Mouse (Mus musculus): ENCODE results near the gene Khdc1a. TPM values are rescaled to one million over a fixed set of nuclear protein-coding genes. Genes with fewer than 3 reads are reported as not detected.

The Khdc1a gene
- total RNA-seq, 1 experiment from 2014 or later, result not detected

DNA sequence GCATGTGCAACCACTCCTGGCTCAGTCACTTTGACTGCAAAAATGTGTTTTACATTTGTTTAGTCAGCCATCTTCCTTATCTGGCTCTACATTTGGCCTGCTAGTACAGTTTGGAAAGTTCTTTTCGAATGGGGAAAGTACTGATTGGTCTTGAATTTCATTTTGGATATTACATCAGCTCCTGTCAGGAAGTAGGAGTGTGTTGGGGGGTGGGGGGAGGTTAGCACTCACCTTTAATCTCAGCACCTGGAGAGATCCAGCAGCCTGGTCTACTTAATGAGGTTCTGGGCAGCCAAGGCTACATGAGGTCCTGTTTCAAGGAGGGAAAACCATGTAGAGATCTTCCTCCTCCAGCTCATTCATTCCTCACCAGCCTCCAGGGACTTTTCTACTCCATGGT lies 33.8 kb downstream of the Khdc1a start, which contains the start of gene Khdc1b:
TSS of gene Khdc1b (plus strand) at position 301 of the 400 bp plus-strand sequence.
- no peak for ATAC-seq (replicated peaks; ENCODE audit: low read depth, poor library complexity, severe bottlenecking)

DNA sequence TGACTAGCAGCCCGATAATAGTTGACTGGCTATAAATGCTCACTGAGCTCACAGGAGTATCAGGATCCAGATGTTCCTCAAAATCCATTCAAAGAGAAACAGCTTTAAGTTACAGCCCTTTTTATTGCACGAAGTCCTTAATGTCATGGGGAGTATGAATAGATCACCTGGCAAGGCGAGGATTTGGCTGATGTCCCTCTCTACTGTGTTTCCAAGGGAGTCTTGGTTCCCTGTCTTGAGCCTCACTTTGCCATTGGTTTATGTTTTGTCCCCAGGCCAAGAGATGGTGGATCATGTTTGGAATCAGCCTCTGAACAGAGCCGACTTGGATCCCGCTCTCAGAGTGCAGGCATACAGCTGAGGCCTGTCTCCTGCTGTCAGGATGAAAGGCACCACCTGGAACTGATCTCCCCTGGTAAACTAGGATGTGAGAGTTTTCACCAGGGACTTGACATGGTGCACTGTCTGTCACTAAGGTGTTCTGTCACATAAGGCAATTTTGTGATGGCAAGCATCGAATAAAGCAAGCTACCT lies 41.8 kb downstream of the Khdc1a start:
- ATAC-seq (replicated peaks; ENCODE audit: low read depth, poor library complexity, severe bottlenecking), result no peak

Other genes starting within 250 kb of the Khdc1a start
- 4.3 and 13.6 TPM in 2 replicates for gene Tmem14a, start 131.1 kb upstream of the Khdc1a start, total RNA-seq (2017)
- gene Gsta3, start 109.1 kb upstream of the Khdc1a start, total RNA-seq (2017), result 1.0 TPM in 1 of 2 replicates, not detected in the other
- not detected in 2 replicates for gene Khdc1c, start 18.7 kb downstream of the Khdc1a start, total RNA-seq (2017)
- gene Khdc1b, start 33.9 kb downstream of the Khdc1a start, total RNA-seq (2017), result not detected in 2 replicates

All from common myeloid progenitor, adult 5-6 weeks (primary cell).